Mouse (Mus musculus) T-helper 17 cell (primary cell): ENCODE measurements around the gene Noto.

Experiments used
- in situ Hi-C, 2 experiments: fragments of 300-600 bp; cut with MboI, MseI; formaldehyde crosslinking; loops; 1 replicate in 1 of 2; 2 replicates in 1 of 2; pipeline ENCODE4 v1.15.1; 2025; ENCODE audit warnings: high pct_unique_total_duplicates in 2 of 2

Noto gene

GRCm38 (mm10) chr6:85472542-85472941, 48.9 kb downstream of the Noto start:
- in situ Hi-C loops = no loop called here

GRCm38 (mm10) chr6:85475581-85475980, 51.9 kb downstream of the Noto start:
- in situ Hi-C loops = no loop called here

- in situ Hi-C loops = no loop called here
Measured at GRCm38 (mm10) chr6:85477366-85477917, 53.8 kb downstream of the Noto start.

- in situ Hi-C loops = no loop called here
Measured at GRCm38 (mm10) chr6:85478416-85478815, 54.7 kb downstream of the Noto start.
